Mouse (Mus musculus) intestine, embryonic 14.5 days (tissue): ENCODE results near the gene Cib1. TPM values are rescaled to one million over a fixed set of nuclear protein-coding genes. Genes with fewer than 3 reads are reported as not detected.
A peak's percentile ranks its signal among the peaks of the same experiment; 100 is the strongest.

ENCODE experiments used
- ATAC-seq: fragments of 200-750 bp; cut with Nextera tagmentation; replicated peaks from 2 replicates; pipeline ENCODE4 v1.8.0; 2017; ENCODE audit warnings: low read depth, moderate number of reproducible peaks, moderate TSS enrichment, moderate library complexity; ENCODE audit not compliant: low FRiP score, low TSS enrichment
- DNase-seq: peaks from one replicate; pipeline ENCODE4 v3.0.0-alpha.2; 2018; ENCODE audit warnings: low spot score
- H3K27ac ChIP-seq: fragments of 300-500 bp; sonication (generic); 2 replicates; pipeline ENCODE4 v1.5.1; 2014; ENCODE audit warnings: low read depth, mild to moderate bottlenecking, control low read depth
- H3K27me3 ChIP-seq: fragments of 300-500 bp; sonication (generic); replicated peaks from 2 replicates; pipeline ENCODE4 v1.6.1; 2014; ENCODE audit warnings: low read length, control low read depth; ENCODE audit not compliant: control insufficient read depth, insufficient read depth
- H3K36me3 ChIP-seq: fragments of 300-500 bp; sonication (generic); 2 replicates; pipeline ENCODE4 v1.6.1; 2014; ENCODE audit warnings: low read length, control low read depth; ENCODE audit not compliant: control insufficient read depth, insufficient read depth
- H3K4me1 ChIP-seq: fragments of 300-500 bp; sonication (generic); replicated peaks from 2 replicates; pipeline ENCODE4 v1.6.1; 2014; ENCODE audit warnings: low read length, control low read depth, mixed read lengths; ENCODE audit not compliant: control insufficient read depth, insufficient read depth
- H3K4me2 ChIP-seq: fragments of 300-500 bp; sonication (generic); 2 replicates; pipeline ENCODE4 v1.6.1; 2014; ENCODE audit warnings: low read length
- H3K4me3 ChIP-seq: fragments of 300-500 bp; sonication (generic); 2 replicates; pipeline ENCODE4 v1.5.1; 2014; ENCODE audit warnings: low read depth, low read length, control low read depth, mixed read lengths
- H3K9ac ChIP-seq: fragments of 300-500 bp; sonication (generic); 2 replicates; pipeline ENCODE4 v1.6.1; 2014; ENCODE audit warnings: mild to moderate bottlenecking, low read length
- H3K9me3 ChIP-seq: fragments of 300-500 bp; sonication (generic); 2 replicates; pipeline ENCODE4 v1.6.1; 2016; ENCODE audit warnings: low read length, control low read depth; ENCODE audit not compliant: control insufficient read depth
- WGBS: fragments of 180-500 bp; shearing (Covaris S2); extraction: QIAGEN DNeasy Blood & Tissue Kit; methylation state at CpG from one replicate; pipeline ENCODE4 v1.1.7; 2014; 5-methylcytosine and 5-hydroxymethylcytosine counted together
- polyA plus RNA-seq: library from polyadenylated mRNA; unstranded; fragments of >200 nt; fragmentation: Nextera tagmentation; extraction: Ambion mirVana; gene quantifications from 2 replicates; pipeline ENCODE4 v1.2.1, GENCODE M21; 2014

The Cib1 gene
- polyA plus RNA-seq, 1 experiment from 2014 or later: 156 TPM

DNA sequence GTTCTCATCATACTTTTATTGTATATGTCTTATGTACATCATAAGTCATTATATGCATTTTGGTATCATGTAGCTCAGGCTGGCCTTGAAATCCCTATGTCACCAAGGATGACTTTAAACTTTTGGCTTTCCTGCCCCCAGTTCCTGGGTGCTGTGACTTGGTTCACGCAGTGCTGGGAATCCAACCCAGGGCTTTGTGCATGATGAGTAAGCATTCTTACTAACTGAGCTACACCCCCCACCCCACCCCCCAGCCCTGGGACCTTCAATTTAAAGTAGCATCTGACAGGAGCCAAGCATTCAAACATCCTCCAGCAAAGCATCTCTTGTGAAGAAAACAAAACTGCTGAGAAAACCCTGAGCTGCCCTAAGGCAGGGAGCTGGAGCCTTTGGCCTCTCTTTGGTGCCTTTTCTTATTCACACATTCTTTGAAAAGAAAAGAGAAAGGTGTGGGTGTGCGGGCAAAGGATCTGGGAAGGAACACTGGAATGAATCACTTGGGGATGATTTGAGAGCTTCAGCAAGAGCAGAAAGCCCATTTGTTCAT lies 44.0 kb downstream of the Cib1 start:
- WGBS: 88% methylated on average over 2 of the region's 2 CpGs
- no peaks in the 10 kb centered on the region for H3K36me3 ChIP-seq
- H3K9ac ChIP-seq: no peak overlapping the region

DNA sequence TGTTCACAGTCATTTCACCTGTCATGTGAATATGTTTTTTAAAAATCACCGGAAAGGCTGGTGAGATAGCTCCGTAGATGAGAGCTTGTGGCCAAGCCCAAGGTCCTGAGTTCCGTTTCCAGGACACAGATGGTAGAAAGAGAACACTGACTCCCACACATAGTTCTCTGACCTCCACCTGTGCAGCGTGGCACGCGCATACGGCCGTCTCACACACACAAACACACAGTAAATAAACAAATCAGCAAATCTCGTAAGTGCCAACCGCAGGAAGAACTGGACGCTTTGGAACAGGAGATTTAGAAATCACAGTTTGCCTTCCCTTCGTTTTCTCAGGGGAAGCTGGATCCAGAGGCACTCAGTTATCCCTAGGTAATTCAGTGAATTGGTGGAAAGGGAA lies 45.1 kb downstream of the Cib1 start:
- ATAC-seq (no peak), DNase-seq (no peak)
- Histone ChIP-seq H3K27ac (no peak overlapping the region; the same call in 1 of the 2 replicates), H3K4me2 (peak overlapping the region; percentile 65), H3K4me3 (peak overlapping the region; percentile 51; the same call in 1 of the 2 replicates), H3K27me3 (no peaks in the 10 kb centered on the region), H3K4me1 (peaks cover 40% of the 10 kb centered on the region), H3K9me3 (no peaks in the 10 kb centered on the region), H3K36me3 (no peaks in the 10 kb centered on the region), H3K9ac (peak overlapping the region; percentile 45; the same call in 1 of the 2 replicates)
- WGBS: 72% methylated on average over 12 of the region's 12 CpGs

More for the DNA sequence above, 44.0 kb downstream of the Cib1 start:
- Histone ChIP-seq H3K27me3 (no peaks in the 10 kb centered on the region), H3K27ac (peak overlapping the region; percentile 36; the same call in 1 of the 2 replicates), H3K4me1 (peaks cover 46% of the 10 kb centered on the region), H3K4me3 (no peak overlapping the region), H3K4me2 (no peak overlapping the region), H3K9me3 (no peaks in the 10 kb centered on the region)
- DNase-seq: no peak
- no peak for ATAC-seq

DNA sequence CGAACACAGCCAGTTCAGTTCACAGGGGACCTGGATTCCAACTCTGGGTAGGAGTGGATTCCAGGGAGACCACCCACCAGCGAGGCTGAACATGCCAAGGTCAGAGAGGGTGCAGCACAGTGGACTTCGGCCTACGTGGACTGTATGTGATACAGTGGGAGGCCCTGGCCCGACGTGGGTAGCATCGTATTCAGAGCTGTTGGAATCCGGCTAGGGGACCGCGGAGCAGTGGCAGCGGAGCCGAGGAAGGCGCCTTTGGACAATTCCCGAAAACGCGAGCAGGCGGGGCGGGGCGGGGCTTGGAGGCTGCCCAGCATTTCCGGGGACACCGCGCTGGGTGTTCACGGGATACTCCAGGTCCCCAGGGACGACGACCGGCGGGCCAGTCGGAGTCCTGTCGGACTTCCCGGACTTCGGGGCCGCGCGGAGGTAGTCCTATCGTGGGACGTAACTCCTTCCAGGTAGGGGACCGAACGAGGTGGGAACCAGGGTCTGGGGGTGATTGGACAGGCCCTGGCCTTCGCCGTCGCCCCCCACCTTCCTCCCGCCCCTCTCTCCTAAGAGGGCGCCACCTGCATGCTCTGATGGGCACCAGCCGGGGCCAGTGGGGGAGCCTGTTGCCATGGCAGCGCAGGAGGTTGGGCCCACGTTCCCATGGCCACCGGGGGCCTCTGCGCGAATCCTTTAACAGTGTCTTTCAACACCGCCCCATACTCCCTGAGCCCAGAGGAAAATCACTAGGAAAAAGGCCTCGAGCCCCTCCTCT lies 45.9 kb downstream of the Cib1 start, which contains the start of gene Sema4b:
Gene Sema4b, plus strand, starts transcription at position 311 of the 766 bp plus-strand sequence.
- no peaks in the 10 kb centered on the region for H3K9me3 ChIP-seq
- WGBS: under 1% methylated on average over 51 of the region's 51 CpGs
- peak within 1 kb of the TSS; percentile 45 for H3K9ac ChIP-seq
- no peaks in the 10 kb centered on the region for H3K27me3 ChIP-seq
- H3K4me1 ChIP-seq: peaks cover 32% of the 10 kb centered on the region
- ATAC-seq: peak; percentile 93
- H3K4me3 ChIP-seq: peak within 1 kb of the TSS; percentile 51
- no peaks in the 10 kb centered on the region for H3K36me3 ChIP-seq
- peak; percentile 93 for DNase-seq
- peak within 1 kb of the TSS; percentile 57 for H3K27ac ChIP-seq
- H3K4me2 ChIP-seq: peak within 1 kb of the TSS; percentile 65

DNA sequence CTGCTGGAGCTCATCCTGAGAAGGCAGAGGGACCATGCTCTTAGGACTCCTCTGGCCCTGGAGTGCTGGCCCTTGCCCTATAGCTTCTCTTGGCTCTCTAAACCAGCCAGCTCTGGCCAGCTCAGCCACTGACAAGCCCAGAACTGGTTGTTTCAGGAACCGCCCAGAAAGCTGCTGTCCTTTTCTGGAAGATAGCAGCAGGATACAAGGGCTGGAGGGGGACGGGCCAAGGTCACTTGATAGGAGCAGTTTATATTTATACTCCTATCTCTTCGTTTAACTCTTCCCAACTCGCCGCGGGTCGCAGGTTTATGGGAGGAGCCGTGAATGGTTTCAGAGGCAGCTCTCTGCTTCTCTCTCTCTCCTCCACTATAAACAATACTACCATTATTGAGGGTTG lies 46.6 kb downstream of the Cib1 start:
- ATAC-seq: 0 out of 2 replicates have a peak, but pooled peaks have one; percentile 9
- H3K36me3 ChIP-seq: no peaks in the 10 kb centered on the region
- peak; percentile 69 for DNase-seq

DNA sequence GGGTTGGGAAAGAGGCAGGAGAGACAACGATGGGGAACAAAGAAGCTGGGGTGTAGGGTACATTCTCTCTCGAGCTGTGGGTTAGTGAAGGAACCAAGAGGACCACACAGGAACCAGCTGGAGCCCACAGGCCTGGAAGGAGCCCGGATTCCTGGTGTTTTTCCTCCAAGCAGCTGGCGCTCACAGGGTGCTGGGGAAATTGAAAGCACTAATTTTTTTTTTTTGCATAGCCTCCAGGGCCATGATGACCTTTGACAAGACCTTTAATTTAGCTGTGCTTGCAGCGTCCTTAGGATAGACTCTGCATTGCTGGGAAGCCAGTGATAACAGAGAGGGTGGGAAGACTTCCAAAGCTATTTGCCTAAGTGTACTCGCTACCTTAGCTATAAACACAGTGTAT lies 47.6 kb downstream of the Cib1 start:
- H3K36me3 ChIP-seq: no peaks in the 10 kb centered on the region
- 53% methylated on average over 6 of the region's 6 CpGs for WGBS
- no peaks in the 10 kb centered on the region for H3K27me3 ChIP-seq
- H3K27ac ChIP-seq: no peak overlapping the region
- no peaks in the 10 kb centered on the region for H3K9me3 ChIP-seq
- DNase-seq (no peak), ATAC-seq (no peak)
- H3K4me2 ChIP-seq: no peak overlapping the region
- H3K9ac ChIP-seq: no peak overlapping the region
- H3K4me1 ChIP-seq: peaks cover 24% of the 10 kb centered on the region
- H3K4me3 ChIP-seq: no peak overlapping the region

More for the DNA sequence above, 46.6 kb downstream of the Cib1 start:
- WGBS: 9% methylated on average over 8 of the region's 8 CpGs
- Histone ChIP-seq H3K27me3 (no peaks in the 10 kb centered on the region), H3K27ac (peak overlapping the region; percentile 57), H3K9me3 (no peaks in the 10 kb centered on the region), H3K4me2 (peak overlapping the region; percentile 65), H3K9ac (peak overlapping the region; percentile 45), H3K4me1 (peaks cover 25% of the 10 kb centered on the region), H3K4me3 (peak overlapping the region; percentile 51)

DNA sequence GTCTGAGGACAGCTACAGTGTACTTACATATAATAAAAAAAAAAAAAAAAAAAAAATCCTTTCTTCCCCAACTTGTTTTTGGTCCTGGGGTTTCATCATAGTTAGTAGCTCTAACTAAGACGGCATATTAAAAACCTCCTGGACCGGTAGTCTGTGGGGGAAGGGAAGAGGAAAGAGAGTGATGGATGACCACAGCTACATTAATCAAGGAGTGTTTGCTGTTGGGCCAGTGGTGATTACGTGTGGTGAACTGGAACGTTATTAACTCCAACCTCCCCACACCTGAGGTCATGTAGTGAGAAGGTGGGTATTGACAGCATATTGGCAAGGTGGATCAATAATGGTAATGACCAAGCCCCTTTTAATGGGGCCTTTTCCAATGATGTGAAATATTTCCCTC lies 48.1 kb downstream of the Cib1 start:
- DNase-seq (no peak), ATAC-seq (no peak)
- Histone ChIP-seq H3K9ac (no peak overlapping the region), H3K27ac (no peak overlapping the region), H3K4me3 (no peak overlapping the region), H3K9me3 (no peaks in the 10 kb centered on the region), H3K27me3 (no peaks in the 10 kb centered on the region), H3K36me3 (no peaks in the 10 kb centered on the region), H3K4me2 (no peak overlapping the region), H3K4me1 (peaks cover 24% of the 10 kb centered on the region)
- 51% methylated on average over 4 of the region's 4 CpGs for WGBS

DNA sequence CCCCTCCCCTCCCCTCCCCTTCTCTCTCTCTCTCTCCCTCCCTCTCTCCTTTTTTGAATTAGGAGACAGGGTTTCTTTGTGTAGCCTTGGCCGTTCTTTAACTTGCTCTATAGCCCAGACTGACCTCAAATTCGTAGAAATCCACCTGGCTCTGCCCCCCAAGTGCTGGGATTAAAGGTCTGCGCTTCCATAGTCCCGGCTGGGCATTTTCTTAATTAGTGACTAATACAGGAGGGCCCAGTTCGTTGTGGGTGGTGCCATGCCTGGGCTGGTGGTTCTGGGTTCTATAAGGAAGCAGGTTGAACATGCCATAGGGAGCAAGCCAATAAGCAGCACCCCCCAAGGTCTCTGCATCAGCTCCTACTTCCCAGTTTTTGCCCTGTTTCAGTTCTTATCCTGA lies 48.6 kb downstream of the Cib1 start:
- H3K27me3 ChIP-seq: no peaks in the 10 kb centered on the region
- no peaks in the 10 kb centered on the region for H3K36me3 ChIP-seq
- H3K9me3 ChIP-seq: no peaks in the 10 kb centered on the region
- ATAC-seq (no peak), DNase-seq (no peak)
- H3K27ac ChIP-seq: no peak overlapping the region
- H3K4me2 ChIP-seq: no peak overlapping the region
- H3K4me1 ChIP-seq: peaks cover 18% of the 10 kb centered on the region
- no peak overlapping the region for H3K4me3 ChIP-seq
- H3K9ac ChIP-seq: no peak overlapping the region
- 65% methylated on average over 5 of the region's 5 CpGs for WGBS

DNA sequence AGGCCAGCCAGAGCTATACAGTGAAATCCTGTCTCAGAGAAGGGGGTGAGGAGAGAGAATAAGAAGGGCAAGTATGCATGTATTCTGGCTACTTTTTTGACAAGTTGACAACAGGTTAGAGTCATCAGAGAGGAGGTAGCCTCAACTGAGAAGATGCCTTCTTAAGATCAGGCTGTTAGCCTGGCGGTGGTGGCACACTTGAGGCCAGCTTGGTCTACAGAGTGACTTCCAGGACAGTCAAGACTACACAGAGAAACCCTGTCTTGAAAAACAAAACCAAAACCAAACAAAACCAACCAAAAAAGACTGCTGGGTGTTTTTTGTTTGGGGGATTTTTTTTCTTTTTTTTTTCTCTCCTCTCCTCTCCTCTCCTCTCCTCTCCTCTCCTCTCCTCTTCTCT lies 49.1 kb downstream of the Cib1 start:
- Histone ChIP-seq H3K27ac (no peak overlapping the region), H3K4me2 (no peak overlapping the region), H3K36me3 (no peaks in the 10 kb centered on the region), H3K9me3 (no peaks in the 10 kb centered on the region), H3K9ac (no peak overlapping the region), H3K27me3 (no peaks in the 10 kb centered on the region), H3K4me3 (no peak overlapping the region), H3K4me1 (peaks cover 15% of the 10 kb centered on the region)
- ATAC-seq (no peak), DNase-seq (no peak)
- WGBS: 92% methylated on average over 1 of the region's 1 CpGs
